Mouse (Mus musculus): ENCODE data around the gene Pcsk5. TPM values are rescaled to one million over a fixed set of nuclear protein-coding genes. Genes with fewer than 3 reads are reported as not detected.

Gene Pcsk5
- polyA plus RNA-seq, 1 experiment from 2014 or later: 33.0 TPM

DNA sequence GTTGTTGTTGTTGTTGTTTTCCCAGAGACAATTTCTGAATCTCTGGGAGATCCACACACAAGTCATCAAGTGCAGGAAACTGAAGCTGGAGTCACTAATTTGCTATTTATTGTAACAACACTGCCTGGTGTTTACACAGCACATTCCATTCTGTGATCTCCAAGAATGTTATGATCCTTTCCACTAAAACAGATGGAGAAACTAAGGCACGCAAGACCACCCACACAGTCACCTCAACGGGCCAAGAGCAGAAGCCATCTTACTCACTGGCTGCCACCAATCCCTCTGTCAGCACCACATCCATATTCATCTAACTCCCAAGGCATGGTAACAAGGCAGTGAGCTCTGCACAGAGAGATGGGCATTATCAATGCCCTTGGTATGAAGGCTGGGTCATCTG is 62.3 kb downstream of the Pcsk5 start:
- Histone ChIP-seq H3K9me3 (no peaks in the 10 kb centered on the region), H3K9ac (no peak overlapping the region), H3K4me3 (no peak overlapping the region), H3K27ac (no peak overlapping the region), H3K36me3 (no peaks in the 10 kb centered on the region), H3K27me3 (no peaks in the 10 kb centered on the region), H3K4me2 (replicated peaks) (no peak overlapping the region), H3K4me1 (no peaks in the 10 kb centered on the region)
- WGBS: 72% methylated on average over 2 of the region's 2 CpGs
- no peak for ATAC-seq (ENCODE audit: insufficient number of reproducible peaks, insufficient read depth, low FRiP score, low TSS enrichment)

- WGBS: 43% methylated on average over 1 of the region's 1 CpGs
- no peaks in the 10 kb centered on the region for H3K27me3 ChIP-seq
- H3K9me3 ChIP-seq: no peaks in the 10 kb centered on the region
- H3K27ac ChIP-seq: no peak overlapping the region
- no peak overlapping the region for H3K4me3 ChIP-seq
- H3K36me3 ChIP-seq: no peaks in the 10 kb centered on the region
- ATAC-seq (ENCODE audit: insufficient number of reproducible peaks, insufficient read depth, low FRiP score, low TSS enrichment): no peak
- no peak overlapping the region for H3K9ac ChIP-seq
- H3K4me1 ChIP-seq: no peaks in the 10 kb centered on the region
- no peak overlapping the region for H3K4me2 ChIP-seq (replicated peaks)
Observed at GRCm38 (mm10) chr19:17774061-17774460, 63.4 kb downstream of the Pcsk5 start.

- Histone ChIP-seq H3K27ac (no peak overlapping the region), H3K9ac (no peak overlapping the region), H3K4me3 (no peak overlapping the region), H3K27me3 (no peaks in the 10 kb centered on the region), H3K36me3 (no peaks in the 10 kb centered on the region), H3K9me3 (no peaks in the 10 kb centered on the region), H3K4me1 (no peaks in the 10 kb centered on the region), H3K4me2 (replicated peaks) (no peak overlapping the region)
- WGBS: 86% methylated on average over 5 of the region's 5 CpGs
- no peak for ATAC-seq (ENCODE audit: insufficient number of reproducible peaks, insufficient read depth, low FRiP score, low TSS enrichment)
Observed at GRCm38 (mm10) chr19:17769610-17770399, 67.6 kb downstream of the Pcsk5 start.

GRCm38 (mm10) chr19:17765001-17765400 is 72.4 kb downstream of the Pcsk5 start:
- WGBS: 87% methylated on average over 2 of the region's 2 CpGs
- ATAC-seq (ENCODE audit: insufficient number of reproducible peaks, insufficient read depth, low FRiP score, low TSS enrichment): no peak

GRCm38 (mm10) chr19:17762740-17763139 is 74.7 kb downstream of the Pcsk5 start:
- H3K27ac ChIP-seq: no peak overlapping the region
- H3K27me3 ChIP-seq: no peaks in the 10 kb centered on the region
- no peak overlapping the region for H3K4me2 ChIP-seq (replicated peaks)
- peaks cover 4% of the 10 kb centered on the region; the same call in 1 of the 2 replicates for H3K4me1 ChIP-seq
- no peaks in the 10 kb centered on the region for H3K36me3 ChIP-seq
- no peaks in the 10 kb centered on the region for H3K9me3 ChIP-seq
- no peak for ATAC-seq (ENCODE audit: insufficient number of reproducible peaks, insufficient read depth, low FRiP score, low TSS enrichment)
- H3K9ac ChIP-seq: no peak overlapping the region
- H3K4me3 ChIP-seq: no peak overlapping the region

More at GRCm38 (mm10) chr19:17765001-17765400, 72.4 kb downstream of the Pcsk5 start:
- H3K4me1 ChIP-seq: peaks cover 4% of the 10 kb centered on the region; the same call in 1 of the 2 replicates
- no peak overlapping the region for H3K4me2 ChIP-seq (replicated peaks)
- no peaks in the 10 kb centered on the region for H3K27me3 ChIP-seq
- no peaks in the 10 kb centered on the region for H3K9me3 ChIP-seq
- no peak overlapping the region for H3K4me3 ChIP-seq
- H3K27ac ChIP-seq: no peak overlapping the region
- no peaks in the 10 kb centered on the region for H3K36me3 ChIP-seq
- H3K9ac ChIP-seq: no peak overlapping the region

DNA sequence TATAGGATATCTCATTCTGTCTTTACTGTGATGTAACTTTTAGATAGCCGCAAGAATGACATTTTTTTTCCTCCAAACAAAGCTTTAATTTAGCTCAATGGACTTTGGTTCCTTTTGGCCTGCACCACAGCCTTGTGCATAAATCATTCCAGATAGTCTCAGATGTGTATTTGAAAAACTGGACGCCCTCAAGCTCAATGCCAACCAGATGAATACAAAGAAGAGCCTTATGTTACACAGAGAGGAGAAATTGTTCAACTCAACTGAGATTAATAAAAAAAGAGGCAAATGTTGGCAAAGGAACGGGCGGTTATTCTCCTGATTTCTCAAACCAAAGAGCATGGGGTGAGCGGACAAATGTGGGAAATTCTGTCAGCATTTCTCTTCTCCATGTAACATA is 75.8 kb downstream of the Pcsk5 start:
- WGBS: 69% methylated on average over 5 of the region's 5 CpGs
- no peak overlapping the region for H3K4me3 ChIP-seq
- H3K9ac ChIP-seq: no peak overlapping the region
- H3K9me3 ChIP-seq: no peaks in the 10 kb centered on the region
- ATAC-seq (ENCODE audit: insufficient number of reproducible peaks, insufficient read depth, low FRiP score, low TSS enrichment): no peak
- no peaks in the 10 kb centered on the region for H3K36me3 ChIP-seq
- no peak overlapping the region for H3K27ac ChIP-seq
- H3K4me1 ChIP-seq: peaks cover 4% of the 10 kb centered on the region; the same call in 1 of the 2 replicates
- H3K27me3 ChIP-seq: no peaks in the 10 kb centered on the region
- no peak overlapping the region for H3K4me2 ChIP-seq (replicated peaks)

DNA sequence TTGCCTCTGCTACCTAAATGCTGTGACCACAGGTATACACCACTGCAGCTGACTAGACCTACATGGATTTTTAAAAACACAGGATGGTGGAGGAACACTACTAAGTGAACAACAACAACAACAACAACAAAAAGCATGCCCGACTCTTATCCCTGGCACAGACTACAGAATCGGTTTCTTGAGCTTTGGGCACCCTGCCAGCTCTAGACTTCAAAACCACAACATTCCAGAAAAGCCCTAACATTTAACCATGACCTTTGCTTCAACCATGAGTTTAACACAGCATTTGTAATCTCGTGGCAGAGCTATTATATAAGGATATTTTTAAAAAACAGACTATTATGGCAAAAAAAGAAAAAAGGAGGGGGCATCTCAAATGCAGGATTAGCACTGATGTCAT is 84.6 kb downstream of the Pcsk5 start:
- Histone ChIP-seq H3K27ac (no peak overlapping the region), H3K4me1 (0 out of 2 replicates have a peak, but pooled peaks cover 2% of the 10 kb centered on the region), H3K36me3 (no peaks in the 10 kb centered on the region), H3K9me3 (no peaks in the 10 kb centered on the region), H3K9ac (no peak overlapping the region), H3K4me3 (no peak overlapping the region), H3K4me2 (replicated peaks) (no peak overlapping the region), H3K27me3 (no peaks in the 10 kb centered on the region)
- WGBS: 64% methylated on average over 3 of the region's 3 CpGs
- ATAC-seq (ENCODE audit: insufficient number of reproducible peaks, insufficient read depth, low FRiP score, low TSS enrichment): no peak

GRCm38 (mm10) chr19:17748331-17748730 is 89.1 kb downstream of the Pcsk5 start:
- 84% methylated on average over 3 of the region's 3 CpGs for WGBS
- H3K36me3 ChIP-seq: no peaks in the 10 kb centered on the region

DNA sequence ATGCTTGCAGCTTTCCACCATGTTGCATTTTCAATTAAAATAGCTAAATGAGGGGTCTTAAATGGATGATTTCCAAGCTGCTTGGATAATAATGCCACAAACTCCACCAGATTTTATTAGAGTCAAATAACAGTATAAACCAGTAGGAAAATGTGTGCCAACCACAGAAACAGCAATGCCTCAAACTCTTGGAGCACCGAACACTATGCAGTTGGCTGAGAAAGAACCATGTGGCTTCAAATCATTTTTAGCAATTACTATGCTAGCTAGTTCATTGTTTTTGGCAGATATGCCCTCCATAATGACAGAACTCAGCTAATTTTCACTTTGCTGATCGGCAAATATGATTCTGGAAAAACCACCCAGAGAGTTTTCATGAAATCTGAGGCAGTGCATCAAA is 92.1 kb downstream of the Pcsk5 start:
- H3K36me3 ChIP-seq: no peaks in the 10 kb centered on the region
- no peak overlapping the region for H3K4me2 ChIP-seq (replicated peaks)
- ATAC-seq (ENCODE audit: insufficient number of reproducible peaks, insufficient read depth, low FRiP score, low TSS enrichment): no peak
- no peak overlapping the region for H3K27ac ChIP-seq
- no peaks in the 10 kb centered on the region for H3K4me1 ChIP-seq
- no peak overlapping the region for H3K4me3 ChIP-seq
- no peaks in the 10 kb centered on the region for H3K27me3 ChIP-seq
- H3K9me3 ChIP-seq: no peaks in the 10 kb centered on the region
- H3K9ac ChIP-seq: no peak overlapping the region
- 86% methylated on average over 2 of the region's 2 CpGs for WGBS

More at GRCm38 (mm10) chr19:17748331-17748730, 89.1 kb downstream of the Pcsk5 start:
- Histone ChIP-seq H3K9me3 (no peaks in the 10 kb centered on the region), H3K4me3 (no peak overlapping the region), H3K9ac (no peak overlapping the region), H3K4me2 (replicated peaks) (no peak overlapping the region), H3K27me3 (no peaks in the 10 kb centered on the region), H3K4me1 (0 out of 2 replicates have a peak, but pooled peaks cover 2% of the 10 kb centered on the region), H3K27ac (no peak overlapping the region)
- no peak for ATAC-seq (ENCODE audit: insufficient number of reproducible peaks, insufficient read depth, low FRiP score, low TSS enrichment)

DNA sequence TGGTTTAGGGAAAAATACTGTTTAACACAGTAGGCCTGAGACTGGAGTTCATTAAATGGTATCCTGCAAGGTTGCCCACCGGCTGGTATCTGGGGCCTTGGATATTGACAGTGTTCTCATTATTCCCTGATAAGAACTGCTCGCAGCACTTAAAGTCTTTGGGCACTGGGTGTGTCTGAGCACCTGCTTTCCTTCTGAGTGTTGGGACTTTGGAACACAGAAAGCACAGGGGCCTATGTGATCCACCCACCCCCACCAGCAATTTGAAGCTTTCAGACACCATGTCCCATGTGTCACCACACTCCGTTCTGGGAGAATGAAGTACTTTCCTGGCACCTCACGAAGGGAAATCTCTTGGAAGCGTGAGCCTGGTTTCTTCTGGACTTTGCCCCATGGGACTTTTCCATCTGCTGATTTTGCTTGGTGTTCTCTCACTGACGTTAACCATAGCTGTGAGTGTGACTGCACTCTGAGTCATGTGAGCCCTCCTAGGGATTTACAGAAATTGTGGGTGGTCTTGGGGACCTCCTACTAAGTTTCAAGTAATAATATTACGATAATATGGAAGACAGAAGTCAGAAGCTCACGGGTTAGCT is 92.9 kb downstream of the Pcsk5 start:
- H3K4me1 ChIP-seq: 0 out of 2 replicates have a peak, but pooled peaks cover 4% of the 10 kb centered on the region
- H3K9ac ChIP-seq: no peak overlapping the region
- H3K27ac ChIP-seq: no peak overlapping the region
- H3K4me3 ChIP-seq: no peak overlapping the region
- H3K27me3 ChIP-seq: no peaks in the 10 kb centered on the region
- ATAC-seq (ENCODE audit: insufficient number of reproducible peaks, insufficient read depth, low FRiP score, low TSS enrichment): no peak
- no peaks in the 10 kb centered on the region for H3K36me3 ChIP-seq
- no peaks in the 10 kb centered on the region for H3K9me3 ChIP-seq
- H3K4me2 ChIP-seq (replicated peaks): no peak overlapping the region
- WGBS: 85% methylated on average over 8 of the region's 8 CpGs

GRCm38 (mm10) chr19:17741465-17741864 is 96.0 kb downstream of the Pcsk5 start:
- WGBS: 41% methylated on average over 1 of the region's 1 CpGs
- no peak overlapping the region for H3K9ac ChIP-seq

GRCm38 (mm10) chr19:17732676-17733277 is 104.7 kb downstream of the Pcsk5 start:
- Histone ChIP-seq H3K36me3 (no peaks in the 10 kb centered on the region), H3K27me3 (no peaks in the 10 kb centered on the region), H3K27ac (no peak overlapping the region), H3K4me3 (no peak overlapping the region), H3K9ac (no peak overlapping the region), H3K9me3 (no peaks in the 10 kb centered on the region), H3K4me1 (no peaks in the 10 kb centered on the region), H3K4me2 (replicated peaks) (no peak overlapping the region)
- ATAC-seq (ENCODE audit: insufficient number of reproducible peaks, insufficient read depth, low FRiP score, low TSS enrichment): no peak

More at GRCm38 (mm10) chr19:17741465-17741864, 96.0 kb downstream of the Pcsk5 start:
- no peak for ATAC-seq (ENCODE audit: insufficient number of reproducible peaks, insufficient read depth, low FRiP score, low TSS enrichment)
- H3K36me3 ChIP-seq: no peaks in the 10 kb centered on the region
- H3K4me1 ChIP-seq: 0 out of 2 replicates have a peak, but pooled peaks cover 4% of the 10 kb centered on the region
- no peak overlapping the region for H3K27ac ChIP-seq
- H3K27me3 ChIP-seq: no peaks in the 10 kb centered on the region
- H3K9me3 ChIP-seq: no peaks in the 10 kb centered on the region
- no peak overlapping the region for H3K4me3 ChIP-seq
- H3K4me2 ChIP-seq (replicated peaks): no peak overlapping the region
